Mouse (Mus musculus): ENCODE results near the gene Borcs5. TPM values are rescaled to one million over a fixed set of nuclear protein-coding genes. Genes with fewer than 3 reads are reported as not detected.
A peak's percentile ranks its signal among the peaks of the same experiment; 100 is the strongest.

The Borcs5 gene
- 51.3 and 57.5 TPM in 2 replicates for polyA plus RNA-seq (2014; fragmentation: Nextera tagmentation; extraction: Ambion mirVana)

DNA sequence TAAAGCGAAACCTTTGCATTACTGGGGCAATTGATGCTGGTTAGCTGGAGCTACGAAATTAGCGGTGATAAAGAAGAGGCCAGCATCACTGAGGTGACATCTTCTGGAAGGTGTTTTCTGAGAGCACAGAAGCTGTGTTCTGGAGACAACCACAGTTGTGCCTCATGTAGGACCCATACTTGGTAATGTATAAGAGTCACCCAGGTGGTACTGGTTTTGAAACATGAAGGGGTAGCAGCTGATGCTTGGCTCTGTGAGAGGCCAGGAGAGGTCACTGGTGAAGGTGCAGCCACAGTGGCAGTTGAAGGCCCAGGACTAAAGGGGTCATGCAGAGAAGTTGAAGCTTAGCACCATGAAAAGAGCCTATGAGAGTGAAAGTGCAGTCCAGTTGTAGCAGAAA is at the start of gene Borcs5:
Gene Borcs5 (plus strand): TSS at position 301 of the 400 bp plus-strand sequence.
- ATAC-seq (ENCODE audit: low FRiP score, low TSS enrichment) (no peak), DNase-seq (no peak)
- 94% methylated on average over 3 of the region's 3 CpGs for WGBS
- Histone ChIP-seq H3K36me3 (ENCODE audit: control insufficient read depth, insufficient read depth, low read length) (no peaks in the 10 kb centered on the region), H3K4me3 (replicated peaks; ENCODE audit: low read depth, low read length) (peak within 1 kb of the TSS; percentile 86; the same call in 1 of the 2 replicates), H3K9me3 (ENCODE audit: control insufficient read depth, low read length) (no peaks in the 10 kb centered on the region), H3K27me3 (ENCODE audit: control insufficient read depth, insufficient read depth, low read length) (no peaks in the 10 kb centered on the region), H3K27ac (replicated peaks; ENCODE audit: low read depth, low read length) (no peak within 1 kb of the TSS), H3K4me1 (ENCODE audit: control insufficient read depth, insufficient read depth, low read length) (peaks cover 4% of the 10 kb centered on the region), H3K9ac (replicated peaks; ENCODE audit: low read length) (no peak within 1 kb of the TSS), H3K4me2 (ENCODE audit: low read length) (no peak within 1 kb of the TSS)

DNA sequence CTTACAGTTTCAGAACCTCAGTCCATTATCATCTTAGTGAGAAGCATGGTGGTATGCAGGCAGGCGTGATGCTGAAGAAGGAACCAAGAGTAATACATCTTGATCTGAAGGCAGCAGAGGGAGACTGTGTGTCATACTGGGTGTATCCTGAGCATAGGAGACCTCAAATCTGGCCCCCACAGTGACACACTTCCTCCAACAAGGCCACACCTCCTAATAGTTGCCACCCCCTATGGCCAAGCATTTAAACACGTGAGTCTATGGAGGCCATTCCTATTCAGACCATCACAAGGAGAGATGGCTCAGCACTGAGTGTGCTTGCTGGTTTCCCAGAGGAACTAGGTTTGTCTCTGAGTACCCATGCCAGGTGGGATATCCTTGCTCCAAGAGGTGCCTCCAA is 47.7 kb upstream of the Borcs5 start:
- no peaks in the 10 kb centered on the region for H3K27me3 ChIP-seq (ENCODE audit: control insufficient read depth, insufficient read depth, low read length)
- 82% methylated on average over 2 of the region's 2 CpGs for WGBS
- H3K9ac ChIP-seq (replicated peaks; ENCODE audit: low read length) = no peak overlapping the region
- no peak overlapping the region for H3K27ac ChIP-seq (replicated peaks; ENCODE audit: low read depth, low read length)
- H3K36me3 ChIP-seq (ENCODE audit: control insufficient read depth, insufficient read depth, low read length) = no peaks in the 10 kb centered on the region
- DNase-seq (no peak), ATAC-seq (ENCODE audit: low FRiP score, low TSS enrichment) (no peak)
- H3K9me3 ChIP-seq (ENCODE audit: control insufficient read depth, low read length) = no peaks in the 10 kb centered on the region
- H3K4me2 ChIP-seq (ENCODE audit: low read length) = no peak overlapping the region
- no peaks in the 10 kb centered on the region for H3K4me1 ChIP-seq (ENCODE audit: control insufficient read depth, insufficient read depth, low read length)
- H3K4me3 ChIP-seq (replicated peaks; ENCODE audit: low read depth, low read length) = no peak overlapping the region

DNA sequence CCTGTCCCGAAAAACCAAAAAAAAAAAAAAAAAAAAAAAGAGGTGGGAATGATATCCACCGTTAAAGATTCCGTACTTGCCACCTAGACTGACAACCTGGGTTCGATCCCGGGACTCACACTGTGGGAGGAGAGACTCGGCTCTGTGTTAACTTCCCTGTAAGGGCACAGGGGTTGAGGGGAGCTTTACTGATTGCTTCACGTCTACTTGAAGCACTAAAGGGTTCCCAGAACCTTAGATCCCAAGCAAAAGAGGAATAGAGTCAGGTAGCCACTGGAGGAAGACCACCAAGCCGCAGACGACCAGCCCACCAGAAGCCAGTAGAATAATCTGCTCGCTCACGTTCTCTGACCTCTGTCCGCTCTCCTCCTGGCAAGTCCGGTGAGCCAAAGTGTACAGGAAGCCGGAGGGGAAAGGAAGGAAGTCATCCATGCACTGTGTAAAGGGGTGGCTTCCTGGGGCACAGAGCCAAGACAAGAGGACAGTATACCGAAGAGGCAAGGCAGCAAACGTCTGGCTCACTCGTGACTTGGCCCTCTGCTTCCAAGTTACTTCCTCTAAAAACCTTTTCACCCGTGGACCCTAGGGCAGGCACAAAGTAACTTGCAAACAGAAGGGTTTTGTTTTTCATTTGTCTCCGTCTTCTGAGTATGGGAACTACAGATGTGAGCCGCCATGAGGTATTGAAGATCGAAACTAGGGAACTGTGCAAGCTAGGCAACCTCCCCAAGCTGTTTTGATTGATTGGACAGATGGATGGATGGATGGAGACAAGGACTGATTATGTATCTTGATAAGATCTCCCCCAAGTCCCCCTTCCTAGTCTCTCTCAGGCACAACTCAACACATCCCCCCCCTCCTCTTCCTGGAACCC is 44.5 kb upstream of the Borcs5 start:
- 91% methylated on average over 21 of the region's 21 CpGs for WGBS
- Histone ChIP-seq H3K9ac (replicated peaks; ENCODE audit: low read length) (no peak overlapping the region), H3K36me3 (ENCODE audit: control insufficient read depth, insufficient read depth, low read length) (no peaks in the 10 kb centered on the region), H3K27ac (replicated peaks; ENCODE audit: low read depth, low read length) (no peak overlapping the region), H3K4me2 (ENCODE audit: low read length) (no peak overlapping the region), H3K4me3 (replicated peaks; ENCODE audit: low read depth, low read length) (no peak overlapping the region), H3K27me3 (ENCODE audit: control insufficient read depth, insufficient read depth, low read length) (no peaks in the 10 kb centered on the region), H3K9me3 (ENCODE audit: control insufficient read depth, low read length) (no peaks in the 10 kb centered on the region), H3K4me1 (ENCODE audit: control insufficient read depth, insufficient read depth, low read length) (no peaks in the 10 kb centered on the region)
- DNase-seq (no peak), ATAC-seq (ENCODE audit: low FRiP score, low TSS enrichment) (no peak)

DNA sequence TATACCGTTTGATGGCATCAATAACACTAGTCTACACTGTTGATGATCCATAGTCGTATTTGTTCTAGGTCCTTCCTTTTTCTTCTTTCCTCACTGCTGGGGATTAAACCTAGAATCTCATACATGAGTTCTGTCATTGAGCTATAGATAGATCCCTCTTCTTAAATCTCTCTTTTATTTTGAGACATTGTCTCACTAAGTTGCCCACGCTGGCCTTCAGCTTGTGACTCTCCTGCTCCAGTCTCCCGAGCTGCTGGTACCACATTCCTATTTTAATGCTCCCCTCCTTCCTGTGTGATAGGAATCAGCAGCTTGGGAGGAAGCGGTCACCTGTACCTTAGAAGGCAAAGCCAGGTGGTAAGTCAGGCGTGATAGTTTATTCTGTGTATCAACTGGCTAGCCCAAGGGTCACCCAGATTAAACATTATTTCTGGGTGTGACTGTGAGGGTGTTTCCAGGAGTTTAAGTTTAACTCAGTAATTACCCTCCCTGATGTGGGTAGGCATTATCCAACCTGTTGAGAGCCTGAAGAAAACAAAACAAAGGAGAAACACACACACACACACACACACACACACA is 41.6 kb upstream of the Borcs5 start:
- H3K4me3 ChIP-seq (replicated peaks; ENCODE audit: low read depth, low read length) = no peak overlapping the region
- H3K9ac ChIP-seq (replicated peaks; ENCODE audit: low read length) = no peak overlapping the region
- H3K27me3 ChIP-seq (ENCODE audit: control insufficient read depth, insufficient read depth, low read length) = no peaks in the 10 kb centered on the region
- DNase-seq = no peak
- no peaks in the 10 kb centered on the region for H3K9me3 ChIP-seq (ENCODE audit: control insufficient read depth, low read length)
- H3K36me3 ChIP-seq (ENCODE audit: control insufficient read depth, insufficient read depth, low read length) = no peaks in the 10 kb centered on the region
- H3K27ac ChIP-seq (replicated peaks; ENCODE audit: low read depth, low read length) = no peak overlapping the region
- 91% methylated on average over 6 of the region's 6 CpGs for WGBS
- no peak for ATAC-seq (ENCODE audit: low FRiP score, low TSS enrichment)
- no peak overlapping the region for H3K4me2 ChIP-seq (ENCODE audit: low read length)
- no peaks in the 10 kb centered on the region for H3K4me1 ChIP-seq (ENCODE audit: control insufficient read depth, insufficient read depth, low read length)

DNA sequence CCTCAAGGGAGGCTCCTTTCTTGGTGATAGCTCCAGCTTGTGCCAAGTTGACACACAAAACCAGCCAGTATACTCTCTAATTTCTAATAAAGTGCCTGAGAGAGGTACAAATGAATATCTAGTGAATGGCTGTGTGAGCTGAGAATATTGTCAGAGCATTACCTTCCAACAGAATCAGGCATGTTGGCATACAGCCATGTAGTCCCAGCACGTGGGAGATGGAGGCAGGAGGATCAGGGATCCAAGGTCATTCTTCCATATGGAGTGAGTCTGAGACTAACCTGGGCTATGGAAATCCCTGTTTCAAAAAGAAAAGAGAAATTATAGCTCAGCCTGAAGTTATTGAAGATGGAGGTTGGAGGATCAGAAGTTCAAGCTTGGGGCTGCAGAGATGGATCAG is 40.1 kb upstream of the Borcs5 start:
- Histone ChIP-seq H3K4me1 (ENCODE audit: control insufficient read depth, insufficient read depth, low read length) (no peaks in the 10 kb centered on the region), H3K4me3 (replicated peaks; ENCODE audit: low read depth, low read length) (no peak overlapping the region), H3K9ac (replicated peaks; ENCODE audit: low read length) (no peak overlapping the region), H3K9me3 (ENCODE audit: control insufficient read depth, low read length) (no peaks in the 10 kb centered on the region), H3K4me2 (ENCODE audit: low read length) (no peak overlapping the region), H3K36me3 (ENCODE audit: control insufficient read depth, insufficient read depth, low read length) (no peaks in the 10 kb centered on the region), H3K27ac (replicated peaks; ENCODE audit: low read depth, low read length) (no peak overlapping the region), H3K27me3 (ENCODE audit: control insufficient read depth, insufficient read depth, low read length) (no peaks in the 10 kb centered on the region)
- DNase-seq (no peak), ATAC-seq (ENCODE audit: low FRiP score, low TSS enrichment) (no peak)
- WGBS = 68% methylated on average over 1 of the region's 1 CpGs

DNA sequence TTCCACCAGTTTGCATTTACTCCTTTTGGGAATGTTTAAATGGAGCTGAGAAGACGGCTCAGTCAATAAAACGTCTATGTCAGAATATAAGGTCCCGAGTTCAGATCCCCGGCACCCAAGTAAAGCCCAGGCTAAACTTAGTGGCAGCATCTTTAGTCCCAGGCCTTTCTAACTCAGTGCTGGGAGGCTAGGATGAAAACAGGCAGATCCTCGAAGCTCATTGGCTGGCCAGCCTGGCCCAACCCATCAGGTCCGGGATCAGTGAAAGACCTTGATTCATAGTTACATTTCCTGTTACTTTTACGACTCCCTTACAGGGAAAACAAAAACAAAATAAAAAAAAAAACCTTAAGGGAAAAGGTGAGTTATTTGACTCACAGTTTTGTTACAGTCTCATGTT is 38.2 kb upstream of the Borcs5 start:
- no peak overlapping the region for H3K27ac ChIP-seq (replicated peaks; ENCODE audit: low read depth, low read length)
- H3K36me3 ChIP-seq (ENCODE audit: control insufficient read depth, insufficient read depth, low read length) = no peaks in the 10 kb centered on the region
- H3K4me3 ChIP-seq (replicated peaks; ENCODE audit: low read depth, low read length) = no peak overlapping the region
- whole genome bisulfite sequencing = 68% methylated on average over 7 of the region's 7 CpGs
- no peak for DNase-seq
- no peak overlapping the region for H3K4me2 ChIP-seq (ENCODE audit: low read length)
- no peaks in the 10 kb centered on the region for H3K27me3 ChIP-seq (ENCODE audit: control insufficient read depth, insufficient read depth, low read length)
- no peaks in the 10 kb centered on the region for H3K4me1 ChIP-seq (ENCODE audit: control insufficient read depth, insufficient read depth, low read length)
- no peaks in the 10 kb centered on the region for H3K9me3 ChIP-seq (ENCODE audit: control insufficient read depth, low read length)
- H3K9ac ChIP-seq (replicated peaks; ENCODE audit: low read length) = no peak overlapping the region
- ATAC-seq (ENCODE audit: low FRiP score, low TSS enrichment) = no peak

DNA sequence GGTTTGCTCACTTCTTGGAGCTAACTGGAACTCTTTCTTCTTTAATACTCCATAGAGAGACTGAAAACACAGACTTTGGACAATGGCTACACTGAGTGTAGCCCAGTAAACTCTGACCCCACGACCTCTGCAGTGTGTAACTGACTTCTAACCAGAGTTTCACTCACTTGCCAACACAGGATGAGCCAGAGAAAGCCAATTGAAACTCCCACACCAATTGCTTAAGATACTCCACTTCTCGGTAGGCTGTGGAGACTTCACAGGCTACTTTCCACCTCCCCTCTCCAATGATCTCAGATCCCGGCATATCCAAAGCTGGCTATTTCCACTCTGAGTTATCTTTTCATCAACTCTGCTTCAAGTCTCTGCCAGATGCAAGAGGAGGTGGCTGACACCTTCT is 37.5 kb upstream of the Borcs5 start:
- no peak overlapping the region for H3K9ac ChIP-seq (replicated peaks; ENCODE audit: low read length)
- no peaks in the 10 kb centered on the region for H3K36me3 ChIP-seq (ENCODE audit: control insufficient read depth, insufficient read depth, low read length)
- no peaks in the 10 kb centered on the region for H3K27me3 ChIP-seq (ENCODE audit: control insufficient read depth, insufficient read depth, low read length)
- H3K27ac ChIP-seq (replicated peaks; ENCODE audit: low read depth, low read length) = no peak overlapping the region
- DNase-seq = no peak
- no peaks in the 10 kb centered on the region for H3K9me3 ChIP-seq (ENCODE audit: control insufficient read depth, low read length)
- ATAC-seq (ENCODE audit: low FRiP score, low TSS enrichment) = no peak
- H3K4me1 ChIP-seq (ENCODE audit: control insufficient read depth, insufficient read depth, low read length) = no peaks in the 10 kb centered on the region
- no peak overlapping the region for H3K4me3 ChIP-seq (replicated peaks; ENCODE audit: low read depth, low read length)
- no peak overlapping the region for H3K4me2 ChIP-seq (ENCODE audit: low read length)
- WGBS = 61% methylated on average over 3 of the region's 3 CpGs

DNA sequence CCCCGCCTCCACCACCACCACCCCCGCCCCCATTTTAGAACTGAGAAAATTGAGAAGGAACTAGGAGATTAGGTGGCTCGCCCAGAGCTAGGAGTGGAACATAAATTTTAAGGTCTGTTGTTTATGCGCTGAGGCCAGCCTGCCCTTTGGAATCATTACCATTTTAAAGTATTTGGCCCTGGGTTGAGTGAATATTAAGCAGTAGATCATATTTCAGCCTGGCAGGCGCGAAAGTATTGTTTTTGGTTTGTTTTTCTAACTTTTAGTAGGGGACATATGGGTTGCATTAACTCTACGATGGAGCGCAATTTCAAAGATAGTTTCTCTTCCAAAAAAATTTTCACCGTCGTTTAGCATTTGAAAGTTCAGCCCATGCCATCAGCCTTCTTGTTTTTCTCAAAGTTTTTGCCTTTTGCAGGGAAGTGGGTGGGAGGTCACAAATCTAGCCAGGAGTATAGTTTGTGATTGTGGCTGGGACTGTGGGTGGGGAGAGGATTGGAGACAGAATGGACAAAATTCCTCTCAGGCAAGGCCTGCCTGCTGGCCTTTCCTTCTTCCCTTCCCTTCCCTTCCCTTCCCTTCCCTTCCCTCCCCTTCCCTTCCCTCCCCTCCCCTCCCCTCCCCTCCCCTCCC is 36.8 kb upstream of the Borcs5 start:
- ATAC-seq (ENCODE audit: low FRiP score, low TSS enrichment) (no peak), DNase-seq (no peak)
- no peaks in the 10 kb centered on the region for H3K27me3 ChIP-seq (ENCODE audit: control insufficient read depth, insufficient read depth, low read length)
- H3K4me3 ChIP-seq (replicated peaks; ENCODE audit: low read depth, low read length) = no peak overlapping the region
- no peak overlapping the region for H3K9ac ChIP-seq (replicated peaks; ENCODE audit: low read length)
- H3K27ac ChIP-seq (replicated peaks; ENCODE audit: low read depth, low read length) = no peak overlapping the region
- no peaks in the 10 kb centered on the region for H3K4me1 ChIP-seq (ENCODE audit: control insufficient read depth, insufficient read depth, low read length)
- H3K4me2 ChIP-seq (ENCODE audit: low read length) = no peak overlapping the region
- WGBS = 61% methylated on average over 10 of the region's 10 CpGs
- no peaks in the 10 kb centered on the region for H3K36me3 ChIP-seq (ENCODE audit: control insufficient read depth, insufficient read depth, low read length)
- H3K9me3 ChIP-seq (ENCODE audit: control insufficient read depth, low read length) = no peaks in the 10 kb centered on the region
